Mouse (Mus musculus) limb, embryonic 13.5 days (tissue): ENCODE results near the gene Sytl3. TPM values are rescaled to one million over a fixed set of nuclear protein-coding genes. Genes with fewer than 3 reads are reported as not detected.
A peak's percentile ranks its signal among the peaks of the same experiment; 100 is the strongest.

ENCODE experiments used
- ATAC-seq: fragments of 200-750 bp; cut with Nextera tagmentation; 2 replicates; pipeline ENCODE4 v1.8.0; 2017; ENCODE audit warnings: low read depth, moderate number of reproducible peaks, moderate TSS enrichment; ENCODE audit not compliant: low FRiP score
- H3K27ac ChIP-seq: fragments of 300-500 bp; sonication (generic); 2 replicates; pipeline ENCODE4 v1.5.1; 2015; ENCODE audit warnings: inconsistent platforms, mild to moderate bottlenecking, moderate library complexity
- H3K27me3 ChIP-seq: fragments of 300-500 bp; sonication (generic); 2 replicates; pipeline ENCODE4 v1.6.1; 2015; ENCODE audit warnings: mild to moderate bottlenecking, inconsistent platforms
- H3K36me3 ChIP-seq: fragments of 300-500 bp; sonication (generic); 2 replicates; pipeline ENCODE4 v1.6.1; 2015; ENCODE audit warnings: inconsistent platforms, mild to moderate bottlenecking, moderate library complexity
- H3K4me1 ChIP-seq: fragments of 300-500 bp; sonication (generic); 2 replicates; pipeline ENCODE4 v1.6.1; 2015; ENCODE audit warnings: inconsistent platforms
- H3K4me2 ChIP-seq: fragments of 300-500 bp; sonication (generic); replicated peaks from 2 replicates; pipeline ENCODE4 v1.6.1; 2015; ENCODE audit warnings: inconsistent platforms, mild to moderate bottlenecking, moderate library complexity
- H3K4me3 ChIP-seq: fragments of 300-500 bp; sonication (generic); 2 replicates; pipeline ENCODE4 v1.5.1; 2015; ENCODE audit warnings: moderate library complexity, mild to moderate bottlenecking, inconsistent platforms
- H3K9ac ChIP-seq: fragments of 300-500 bp; sonication (generic); 2 replicates; pipeline ENCODE4 v1.6.1; 2015; ENCODE audit warnings: mild to moderate bottlenecking, inconsistent platforms
- H3K9me3 ChIP-seq: fragments of 300-500 bp; sonication (generic); 2 replicates; pipeline ENCODE4 v1.6.1; 2016; ENCODE audit warnings: inconsistent platforms
- WGBS: fragments of 180-500 bp; shearing (Covaris S2); methylation state at CpG from one replicate; pipeline ENCODE4 v1.1.7; 2015; 5-methylcytosine and 5-hydroxymethylcytosine counted together
- polyA plus RNA-seq: library from polyadenylated mRNA; unstranded; fragments of >200 nt; fragmentation: Nextera tagmentation; extraction: Ambion mirVana; gene quantifications from 2 replicates; pipeline ENCODE4 v1.2.1, GENCODE M21; 2015

Sytl3 gene
- polyA plus RNA-seq, 1 experiment from 2014 or later = not detected

GRCm38 (mm10) chr17:6757902-6758301 is 99.0 kb downstream of the Sytl3 start:
- WGBS = 92% methylated on average over 16 of the region's 16 CpGs
- H3K4me2 ChIP-seq = no peak overlapping the region

GRCm38 (mm10) chr17:6758845-6759244 is 100.0 kb downstream of the Sytl3 start:
- 79% methylated on average over 8 of the region's 8 CpGs for WGBS
- no peak for ATAC-seq

More at GRCm38 (mm10) chr17:6757902-6758301, 99.0 kb downstream of the Sytl3 start:
- peaks cover 22% of the 10 kb centered on the region for H3K36me3 ChIP-seq
- no peak overlapping the region for H3K4me3 ChIP-seq
- no peak for ATAC-seq
- H3K9ac ChIP-seq = 0 out of 2 replicates have a peak overlapping the region, but pooled peaks have one; percentile 2
- no peaks in the 10 kb centered on the region for H3K27me3 ChIP-seq
- H3K27ac ChIP-seq = no peak overlapping the region
- 0 out of 2 replicates have a peak, but pooled peaks cover 8% of the 10 kb centered on the region for H3K4me1 ChIP-seq
- H3K9me3 ChIP-seq = no peaks in the 10 kb centered on the region

DNA sequence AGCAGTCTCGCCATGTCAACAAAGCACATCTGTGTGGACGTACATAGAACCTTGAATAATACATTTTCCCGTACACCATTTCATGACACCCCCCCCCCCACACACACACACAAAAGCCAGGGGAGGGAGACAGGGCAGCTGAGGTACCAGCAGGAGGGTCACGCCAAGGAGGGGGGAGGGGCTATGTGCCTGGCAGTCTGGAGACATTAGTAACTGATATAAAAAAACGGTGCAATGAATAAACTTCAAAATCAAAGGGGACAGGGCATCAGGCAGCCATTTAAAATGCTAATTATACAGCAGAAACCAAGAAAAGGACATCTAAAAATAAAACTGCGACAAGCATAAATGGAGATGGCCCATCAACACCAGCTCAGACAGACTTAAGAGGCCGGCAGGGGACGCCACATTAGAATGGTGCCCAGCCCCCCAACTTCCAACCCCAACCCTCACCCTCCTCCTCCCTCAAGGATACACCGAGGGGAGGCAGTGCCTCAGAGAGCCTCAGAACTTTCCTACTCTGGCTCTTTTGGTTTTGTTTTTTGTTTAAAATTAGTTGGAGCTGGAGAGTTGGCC is 100.9 kb downstream of the Sytl3 start:
- H3K9me3 ChIP-seq = no peaks in the 10 kb centered on the region
- ATAC-seq = no peak
- no peak overlapping the region for H3K4me3 ChIP-seq
- WGBS = 48% methylated on average over 9 of the region's 9 CpGs
- peaks cover 14% of the 10 kb centered on the region for H3K4me1 ChIP-seq
- peaks cover 15% of the 10 kb centered on the region for H3K36me3 ChIP-seq
- no peak overlapping the region for H3K9ac ChIP-seq
- no peak overlapping the region for H3K27ac ChIP-seq
- no peaks in the 10 kb centered on the region for H3K27me3 ChIP-seq
- no peak overlapping the region for H3K4me2 ChIP-seq

More at GRCm38 (mm10) chr17:6758845-6759244, 100.0 kb downstream of the Sytl3 start:
- Histone ChIP-seq H3K9me3 (no peaks in the 10 kb centered on the region), H3K4me3 (no peak overlapping the region), H3K27ac (no peak overlapping the region), H3K4me2 (no peak overlapping the region), H3K4me1 (peaks cover 8% of the 10 kb centered on the region; the same call in 1 of the 2 replicates), H3K27me3 (no peaks in the 10 kb centered on the region), H3K9ac (no peak overlapping the region), H3K36me3 (peaks cover 22% of the 10 kb centered on the region)

GRCm38 (mm10) chr17:6763513-6764226 is 104.8 kb downstream of the Sytl3 start:
- H3K36me3 ChIP-seq = 0 out of 2 replicates have a peak, but pooled peaks cover under 1% of the 10 kb centered on the region
- no peak overlapping the region for H3K4me2 ChIP-seq
- H3K27ac ChIP-seq = no peak overlapping the region
- H3K4me1 ChIP-seq = peaks cover 11% of the 10 kb centered on the region
- H3K4me3 ChIP-seq = no peak overlapping the region
- no peaks in the 10 kb centered on the region for H3K27me3 ChIP-seq
- no peak overlapping the region for H3K9ac ChIP-seq
- no peak for ATAC-seq
- 60% methylated on average over 7 of the region's 7 CpGs for WGBS
- H3K9me3 ChIP-seq = no peaks in the 10 kb centered on the region

GRCm38 (mm10) chr17:6764227-6764593 is 105.3 kb downstream of the Sytl3 start:
- ATAC-seq = no peak
- H3K27ac ChIP-seq = no peak overlapping the region
- H3K9me3 ChIP-seq = no peaks in the 10 kb centered on the region
- H3K4me3 ChIP-seq = no peak overlapping the region
- H3K9ac ChIP-seq = no peak overlapping the region
- H3K4me2 ChIP-seq = no peak overlapping the region
- H3K27me3 ChIP-seq = no peaks in the 10 kb centered on the region
- peaks cover 16% of the 10 kb centered on the region for H3K4me1 ChIP-seq
- 51% methylated on average over 7 of the region's 7 CpGs for WGBS
- no peaks in the 10 kb centered on the region for H3K36me3 ChIP-seq

DNA sequence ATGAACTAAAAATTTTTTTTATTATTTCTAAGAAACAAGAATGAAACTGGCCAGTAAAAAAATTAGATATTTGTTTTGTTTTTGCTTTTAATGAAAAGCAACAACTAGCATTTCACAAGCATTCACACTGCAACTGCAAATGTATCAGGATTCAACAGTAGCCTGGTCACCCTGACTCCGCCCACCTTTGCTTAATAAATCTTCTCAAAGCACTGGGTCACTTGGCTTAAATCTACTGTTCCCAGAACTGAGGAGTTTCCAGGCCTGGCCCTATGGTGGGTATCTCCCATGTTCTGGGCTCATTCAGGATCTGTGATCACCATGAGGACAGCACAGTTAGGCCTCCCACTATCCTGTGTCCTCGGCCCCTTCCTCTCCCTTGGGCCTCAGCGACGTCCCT is 105.8 kb downstream of the Sytl3 start:
- ATAC-seq = no peak
- no peak overlapping the region for H3K9ac ChIP-seq
- H3K27me3 ChIP-seq = no peaks in the 10 kb centered on the region
- H3K36me3 ChIP-seq = no peaks in the 10 kb centered on the region
- H3K9me3 ChIP-seq = no peaks in the 10 kb centered on the region
- H3K4me3 ChIP-seq = no peak overlapping the region
- H3K4me1 ChIP-seq = peaks cover 20% of the 10 kb centered on the region
- H3K27ac ChIP-seq = no peak overlapping the region
- 88% methylated on average over 4 of the region's 4 CpGs for WGBS
- H3K4me2 ChIP-seq = no peak overlapping the region

GRCm38 (mm10) chr17:6765886-6766285 is 107.0 kb downstream of the Sytl3 start:
- H3K36me3 ChIP-seq = no peaks in the 10 kb centered on the region
- no peaks in the 10 kb centered on the region for H3K9me3 ChIP-seq
- H3K4me2 ChIP-seq = no peak overlapping the region
- no peak for ATAC-seq
- no peak overlapping the region for H3K27ac ChIP-seq
- no peak overlapping the region for H3K9ac ChIP-seq
- H3K27me3 ChIP-seq = no peaks in the 10 kb centered on the region
- no peak overlapping the region for H3K4me3 ChIP-seq
- 53% methylated on average over 2 of the region's 2 CpGs for WGBS
- peaks cover 18% of the 10 kb centered on the region for H3K4me1 ChIP-seq

- ATAC-seq = no peak
- no peaks in the 10 kb centered on the region for H3K27me3 ChIP-seq
- H3K27ac ChIP-seq = no peak overlapping the region
- H3K9me3 ChIP-seq = no peaks in the 10 kb centered on the region
- no peak overlapping the region for H3K4me3 ChIP-seq
- no peaks in the 10 kb centered on the region for H3K36me3 ChIP-seq
- no peak overlapping the region for H3K9ac ChIP-seq
- no peak overlapping the region for H3K4me2 ChIP-seq
- peaks cover 26% of the 10 kb centered on the region for H3K4me1 ChIP-seq
- 84% methylated on average over 4 of the region's 4 CpGs for WGBS
These were observed 107.9 kb downstream of the Sytl3 start for GRCm38 (mm10) chr17:6766823-6767222.

- 65% methylated on average over 5 of the region's 5 CpGs for WGBS
- Histone ChIP-seq H3K4me3 (no peak overlapping the region), H3K27ac (no peak overlapping the region), H3K4me1 (peaks cover 29% of the 10 kb centered on the region), H3K9me3 (no peaks in the 10 kb centered on the region), H3K27me3 (no peaks in the 10 kb centered on the region), H3K9ac (no peak overlapping the region), H3K4me2 (no peak overlapping the region), H3K36me3 (no peaks in the 10 kb centered on the region)
- ATAC-seq = no peak
These were observed 108.9 kb downstream of the Sytl3 start for GRCm38 (mm10) chr17:6767771-6768170.

- H3K4me2 ChIP-seq = no peak overlapping the region
- WGBS = 81% methylated on average over 5 of the region's 5 CpGs
These were observed 109.5 kb downstream of the Sytl3 start for GRCm38 (mm10) chr17:6768301-6768788.

GRCm38 (mm10) chr17:6769602-6770001 is 110.7 kb downstream of the Sytl3 start:
- Histone ChIP-seq H3K27me3 (no peaks in the 10 kb centered on the region), H3K27ac (no peak overlapping the region), H3K4me2 (no peak overlapping the region), H3K4me3 (no peak overlapping the region), H3K36me3 (no peaks in the 10 kb centered on the region), H3K9me3 (no peaks in the 10 kb centered on the region), H3K9ac (no peak overlapping the region; the same call in 1 of the 2 replicates), H3K4me1 (peaks cover 23% of the 10 kb centered on the region)
- ATAC-seq = no peak
- 29% methylated on average over 4 of the region's 4 CpGs for WGBS

More at GRCm38 (mm10) chr17:6768301-6768788, 109.5 kb downstream of the Sytl3 start:
- H3K36me3 ChIP-seq = no peaks in the 10 kb centered on the region
- no peak overlapping the region for H3K9ac ChIP-seq
- H3K4me3 ChIP-seq = no peak overlapping the region
- H3K27ac ChIP-seq = no peak overlapping the region
- no peaks in the 10 kb centered on the region for H3K27me3 ChIP-seq
- no peak for ATAC-seq
- peaks cover 29% of the 10 kb centered on the region for H3K4me1 ChIP-seq
- no peaks in the 10 kb centered on the region for H3K9me3 ChIP-seq

- ATAC-seq = no peak
- Histone ChIP-seq H3K9ac (no peak overlapping the region), H3K4me1 (peaks cover 35% of the 10 kb centered on the region), H3K9me3 (no peaks in the 10 kb centered on the region), H3K36me3 (no peaks in the 10 kb centered on the region; the same call in 1 of the 2 replicates), H3K27me3 (no peaks in the 10 kb centered on the region), H3K4me2 (no peak overlapping the region), H3K4me3 (no peak overlapping the region), H3K27ac (no peak overlapping the region; the same call in 1 of the 2 replicates)
- 76% methylated on average over 16 of the region's 16 CpGs for WGBS
These were observed 113.0 kb downstream of the Sytl3 start for GRCm38 (mm10) chr17:6771661-6772489.
